Mouse (Mus musculus): Measurements from ENCODE around the gene Dnah17.

Gene Dnah17

GRCm38 (mm10) chr11:118142547-118143165 is 12.2 kb upstream of the Dnah17 start:
- DNase-seq = no peak

GRCm38 (mm10) chr11:118140771-118141565 is 10.5 kb upstream of the Dnah17 start:
- DNase-seq = no peak

GRCm38 (mm10) chr11:118138347-118138746 is 7.9 kb upstream of the Dnah17 start:
- no peak for DNase-seq

GRCm38 (mm10) chr11:118136172-118136632 is 5.8 kb upstream of the Dnah17 start:
- peak; percentile 29 to 35 for DNase-seq

- no peak for DNase-seq
These were observed 4.8 kb upstream of the Dnah17 start for GRCm38 (mm10) chr11:118135271-118135670.

GRCm38 (mm10) chr11:118133752-118134169 is 3.3 kb upstream of the Dnah17 start:
- peak; percentile 57 to 68 for DNase-seq

- DNase-seq = peak; percentile 42 to 48
These were observed 2.8 kb upstream of the Dnah17 start for GRCm38 (mm10) chr11:118133133-118133751.

- peak; percentile 61 to 73 for DNase-seq
These were observed 1.7 kb upstream of the Dnah17 start for GRCm38 (mm10) chr11:118132136-118132535.

- DNase-seq = no peak
These were observed 622 bp downstream of the Dnah17 start for GRCm38 (mm10) chr11:118129812-118130211.

- DNase-seq = no peak
These were observed 8.8 kb downstream of the Dnah17 start for GRCm38 (mm10) chr11:118121592-118121991.

- no peak for DNase-seq
These were observed 11.7 kb downstream of the Dnah17 start for GRCm38 (mm10) chr11:118118777-118119176.

- DNase-seq = no peak
These were observed 15.8 kb downstream of the Dnah17 start for GRCm38 (mm10) chr11:118114581-118115110.

GRCm38 (mm10) chr11:118113516-118114205 is 16.8 kb downstream of the Dnah17 start:
- no peak for DNase-seq

GRCm38 (mm10) chr11:118104001-118104400 is 26.4 kb downstream of the Dnah17 start:
- peak; percentile 90 to 92 for DNase-seq

- DNase-seq = no peak
These were observed 27.1 kb downstream of the Dnah17 start for GRCm38 (mm10) chr11:118103383-118103782.

GRCm38 (mm10) chr11:118102838-118103237 is 27.6 kb downstream of the Dnah17 start:
- DNase-seq = peak; percentile 90 to 95

- DNase-seq = peak; percentile 37 to 53
These were observed 29.3 kb downstream of the Dnah17 start for GRCm38 (mm10) chr11:118101133-118101532.

- no peak for DNase-seq
These were observed 33.7 kb downstream of the Dnah17 start for GRCm38 (mm10) chr11:118096736-118097135.

GRCm38 (mm10) chr11:118095004-118095403 is 35.4 kb downstream of the Dnah17 start:
- DNase-seq = no peak

- peak in 1 of 2 experiments; percentile 46 for DNase-seq
These were observed 39.3 kb downstream of the Dnah17 start for GRCm38 (mm10) chr11:118091002-118091670.

GRCm38 (mm10) chr11:118088896-118089295 is 41.5 kb downstream of the Dnah17 start:
- DNase-seq = peak; percentile 42 to 43

GRCm38 (mm10) chr11:118085961-118086360 is 44.5 kb downstream of the Dnah17 start:
- no peak for DNase-seq
